Mouse (Mus musculus) testis, adult 2 months (tissue): ENCODE data around the gene Galnt2.

Source experiments
- CTCF ChIP-seq: fragments of 200-500 bp; IDR thresholded peaks from 2 replicates; pipeline ENCODE4 v1.5.1; 2012; ENCODE audit warnings: low read depth, mild to moderate bottlenecking, inconsistent platforms, low read length, moderate library complexity; ENCODE audit not compliant: control insufficient read depth, insufficient read depth, insufficient replicate concordance
- POLR2A ChIP-seq: fragments of 200-500 bp; IDR thresholded peaks from 2 replicates; pipeline ENCODE4 v1.6.1; 2012; ENCODE audit warnings: low read depth, mild to moderate bottlenecking, inconsistent platforms, low read length, moderate library complexity; ENCODE audit not compliant: control insufficient read depth

- TF ChIP-seq POLR2A (no peak), CTCF (no peak)
These were observed 46.1 kb upstream of the Galnt2 start for GRCm38 (mm10) chr8:124185081-124185480.
